Mouse (Mus musculus) olfactory bulb, adult 2 months (tissue): ENCODE results near the gene Ubb.

ENCODE experiments used
- CTCF ChIP-seq: fragments of 200-500 bp; IDR thresholded peaks from 2 replicates; pipeline ENCODE4 v1.5.1; 2012; ENCODE audit warnings: low read depth, mild to moderate bottlenecking, low read length, moderate library complexity; ENCODE audit not compliant: insufficient read depth
- POLR2A ChIP-seq: fragments of 200-500 bp; IDR thresholded peaks from 2 replicates; pipeline ENCODE4 v1.6.1; 2012; ENCODE audit warnings: mild to moderate bottlenecking, low read depth, low read length, moderate library complexity; ENCODE audit not compliant: insufficient read depth

DNA sequence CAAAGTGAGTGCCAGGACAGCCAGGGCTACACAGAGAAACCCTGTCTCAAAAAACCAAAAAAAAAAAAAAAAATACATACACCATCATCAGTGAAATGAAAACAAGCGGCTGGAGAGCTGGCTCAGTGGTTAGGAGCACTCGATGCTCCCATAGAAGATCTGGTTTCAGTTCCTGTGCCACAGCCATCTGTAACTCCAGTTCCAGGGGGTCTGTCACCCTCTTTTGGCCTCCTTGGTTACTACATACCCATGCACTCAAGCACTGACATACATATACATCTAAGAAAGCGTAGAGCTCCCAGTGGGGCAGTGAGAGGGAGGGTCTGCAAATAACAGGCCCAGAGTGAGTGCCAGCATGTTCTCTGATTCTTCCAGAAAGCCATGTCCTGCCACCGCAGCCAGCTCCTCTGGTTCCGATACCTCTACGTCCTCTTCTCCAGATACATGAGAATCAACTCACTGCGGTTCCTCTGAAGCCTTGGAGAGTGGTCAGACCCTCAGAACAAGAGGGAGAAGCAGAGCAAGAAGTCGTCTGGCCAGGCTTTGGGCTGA is 38.4 kb upstream of the Ubb start:
- no peak for TF ChIP-seq CTCF
- no peak for TF ChIP-seq POLR2A
